Mouse (Mus musculus): ENCODE data around the gene Tbx2. TPM values are rescaled to one million over a fixed set of nuclear protein-coding genes. Genes with fewer than 3 reads are reported as not detected.

Gene Tbx2
- total and polyA plus RNA-seq, 3 experiments: 0.17 TPM; not detected in 2

DNA sequence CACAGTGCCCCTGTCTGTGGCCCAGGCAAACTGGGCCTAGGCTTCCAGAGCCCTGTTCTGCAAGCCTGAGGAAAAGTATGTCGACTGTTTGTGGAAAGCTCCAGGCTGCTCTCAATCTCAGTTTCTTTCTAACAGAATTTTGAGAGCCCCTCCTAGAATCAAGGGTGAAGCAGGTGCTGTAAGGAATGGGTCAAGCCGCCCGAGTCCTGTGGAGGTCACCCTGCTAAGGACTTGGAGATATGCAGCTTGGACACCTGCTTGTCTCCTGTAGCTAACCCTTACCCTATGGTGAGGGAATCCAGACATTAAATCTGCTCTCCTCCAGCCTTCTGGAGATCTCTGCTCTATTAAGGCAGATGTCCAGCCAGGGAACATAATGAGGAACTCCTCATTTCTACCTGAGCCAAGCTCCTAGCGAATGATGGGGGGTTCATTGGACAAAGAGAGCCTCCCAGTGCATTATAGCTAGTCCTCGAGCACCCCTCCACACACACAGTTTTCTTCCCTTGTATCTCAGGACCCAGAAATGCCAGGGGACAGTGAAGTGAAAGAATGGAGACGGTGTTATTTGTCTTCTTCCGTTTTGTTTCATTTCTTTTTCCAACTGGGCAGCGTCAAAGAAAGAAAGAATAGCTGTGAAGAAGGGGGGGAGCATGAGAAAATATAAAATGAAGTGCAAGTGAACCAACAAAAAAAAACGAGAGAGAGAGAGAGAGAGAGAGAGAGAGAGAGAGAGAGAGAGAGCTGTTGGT is 2.8 kb downstream of the Tbx2 start:
- in situ Hi-C loops (cut with MboI; ENCODE audit: low pct_ligation_motif_present, low pct_unique_long_range_greater_than_20kb, low sequenced_read_pairs): no loop called here
- Histone ChIP-seq H3K9ac (ENCODE audit: insufficient read depth, low read depth) (no peak overlapping the region), H3K36me3 (replicated peaks in 1 of 2; ENCODE audit: control insufficient read depth in 1 of 2, insufficient read depth in 1 of 2, low read length in 1 of 2) (no peaks in the 10 kb centered on the region), H3K27me3 (replicated peaks) (peaks cover 8% of the 10 kb centered on the region), H3K9me3 (replicated peaks; ENCODE audit: low read length) (peaks cover 46% of the 10 kb centered on the region), H3K4me2 (ENCODE audit: insufficient read depth, low read depth, poor library complexity, severe bottlenecking) (no peak overlapping the region), H3K79me2 (replicated peaks; ENCODE audit: control insufficient read depth, extremely low read depth, insufficient read depth, poor library complexity, severe bottlenecking) (no peaks in the 10 kb centered on the region), H3K4me1 (ENCODE audit: control insufficient read depth in 1 of 2, insufficient read depth in 2 of 2) (no peaks in the 10 kb centered on the region), H3K4me3 (replicated peaks in 1 of 3; ENCODE audit: low read depth in 2 of 3, low read length in 2 of 3, poor library complexity in 1 of 3) (no peak overlapping the region), H3K27ac (ENCODE audit: insufficient read depth, low read depth) (no peak overlapping the region)
- no peak for DNase-seq (ENCODE audit: extremely low read depth)
- no peak for TF ChIP-seq ETS1 (conservative IDR thresholded peaks at IDR 0.05; ENCODE audit: low read depth, low read length)
- no peak for TF ChIP-seq MAZ (IDR thresholded peaks at IDR 0.05; ENCODE audit: low read depth, low read length)
- no peak for TF ChIP-seq MXI1 (IDR thresholded peaks at IDR 0.05; ENCODE audit: low read depth, low read length)
- no peak for TF ChIP-seq RAD21 (IDR thresholded peaks at IDR 0.05; ENCODE audit: low read depth, low read length)
- no peak for TF ChIP-seq KAT2A (IDR thresholded peaks at IDR 0.05; ENCODE audit: insufficient replicate concordance, low read length)
- no peak for TF ChIP-seq SMC3 (IDR thresholded peaks at IDR 0.05; ENCODE audit: low read depth, low read length)
- no peak for TF ChIP-seq TBP (conservative IDR thresholded peaks at IDR 0.05; ENCODE audit: low read depth, low read length)
- no peak for TF ChIP-seq E2F4 (IDR thresholded peaks at IDR 0.05; ENCODE audit: insufficient replicate concordance, low read depth, low read length)
- no peak for TF ChIP-seq MAX (IDR thresholded peaks at IDR 0.05; ENCODE audit: low read length)
- no peak for TF ChIP-seq MAFK (IDR thresholded peaks at IDR 0.05; ENCODE audit: insufficient replicate concordance, low read length)
- TF ChIP-seq TCF12 (IDR thresholded peaks at IDR 0.05; ENCODE audit: low read depth, low read length): no peak
- TF ChIP-seq NELFE (IDR thresholded peaks at IDR 0.05; ENCODE audit: low read depth, low read length): no peak
- no peak for TF ChIP-seq BHLHE40 (IDR thresholded peaks at IDR 0.05; ENCODE audit: low read depth, low read length)
- TF ChIP-seq RCOR1 (conservative IDR thresholded peaks at IDR 0.05; ENCODE audit: low read depth, low read length): no peak
- no peak for TF ChIP-seq EP300 (IDR thresholded peaks at IDR 0.05; ENCODE audit: low read length)
- dilution Hi-C loops (cut with MboI; ENCODE audit: extremely low pct_ligation_motif_present, extremely low pct_unique_long_range_greater_than_20kb, low sequenced_read_pairs): no loop called here

DNA sequence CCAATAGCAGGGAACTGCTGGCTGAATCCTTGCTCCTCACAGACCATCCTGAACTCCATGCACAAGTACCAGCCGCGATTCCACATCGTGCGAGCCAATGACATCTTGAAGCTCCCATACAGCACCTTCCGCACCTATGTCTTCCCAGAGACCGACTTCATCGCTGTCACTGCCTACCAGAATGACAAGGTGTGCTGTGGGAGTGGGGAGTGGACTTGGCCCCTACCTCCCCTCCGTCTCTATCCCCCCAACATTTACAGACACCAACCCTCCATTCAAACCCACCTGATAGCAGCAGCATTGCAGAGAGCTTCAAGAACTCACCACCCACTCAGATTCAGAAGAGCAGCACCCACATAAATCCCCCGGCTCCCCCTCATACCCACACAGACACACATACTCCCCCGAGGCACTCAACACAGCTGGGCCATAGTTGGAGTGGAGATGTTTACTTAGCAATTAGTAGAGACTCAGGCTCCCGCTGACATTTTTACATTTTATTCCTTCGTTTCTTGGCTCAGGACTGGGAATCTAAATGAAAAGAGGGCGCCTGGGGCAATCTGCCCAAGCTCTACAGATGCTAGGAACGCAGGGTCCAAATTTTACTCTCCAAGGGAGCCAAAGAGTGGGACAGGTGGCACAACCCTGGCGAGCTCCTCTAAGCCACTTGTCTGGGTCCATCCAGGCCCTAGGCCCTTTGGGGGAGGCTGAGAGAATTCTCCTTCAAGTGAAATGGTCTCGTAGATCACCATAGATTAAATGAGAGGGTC is 3.6 kb downstream of the Tbx2 start:
- Histone ChIP-seq H3K9ac (ENCODE audit: insufficient read depth, low read depth) (no peak overlapping the region), H3K27me3 (replicated peaks) (peaks cover 10% of the 10 kb centered on the region), H3K4me2 (ENCODE audit: insufficient read depth, low read depth, poor library complexity, severe bottlenecking) (no peak overlapping the region), H3K4me3 (replicated peaks in 1 of 3; ENCODE audit: low read depth in 2 of 3, low read length in 2 of 3, poor library complexity in 1 of 3) (no peak overlapping the region), H3K79me2 (replicated peaks; ENCODE audit: control insufficient read depth, extremely low read depth, insufficient read depth, poor library complexity, severe bottlenecking) (no peaks in the 10 kb centered on the region), H3K4me1 (ENCODE audit: control insufficient read depth in 1 of 2, insufficient read depth in 2 of 2) (no peaks in the 10 kb centered on the region), H3K36me3 (replicated peaks in 1 of 2; ENCODE audit: control insufficient read depth in 1 of 2, insufficient read depth in 1 of 2, low read length in 1 of 2) (no peaks in the 10 kb centered on the region), H3K9me3 (replicated peaks; ENCODE audit: low read length) (peaks cover 51% of the 10 kb centered on the region), H3K27ac (ENCODE audit: insufficient read depth, low read depth) (no peak overlapping the region)
- TF ChIP-seq MXI1 (IDR thresholded peaks at IDR 0.05; ENCODE audit: low read depth, low read length) (no peak), PAX5 (IDR thresholded peaks at IDR 0.05; ENCODE audit: low read length) (no peak), USF2 (conservative IDR thresholded peaks at IDR 0.05; ENCODE audit: low read depth, low read length) (no peak), ZMIZ1 (IDR thresholded peaks at IDR 0.05; ENCODE audit: low read depth, low read length) (no peak), KAT2A (IDR thresholded peaks at IDR 0.05; ENCODE audit: insufficient replicate concordance, low read length) (no peak), CHD2 (IDR thresholded peaks at IDR 0.05; ENCODE audit: low read length) (no peak), RAD21 (IDR thresholded peaks at IDR 0.05; ENCODE audit: low read depth, low read length) (no peak), NELFE (IDR thresholded peaks at IDR 0.05; ENCODE audit: low read depth, low read length) (no peak), NRF1 (IDR thresholded peaks at IDR 0.05; ENCODE audit: low read depth, low read length) (no peak), ETS1 (conservative IDR thresholded peaks at IDR 0.05; ENCODE audit: low read depth, low read length) (no peak), USF1 (IDR thresholded peaks at IDR 0.05; ENCODE audit: low read depth, low read length) (no peak), MYC (IDR thresholded peaks at IDR 0.05; ENCODE audit: low read depth, low read length) (no peak), CHD1 (IDR thresholded peaks at IDR 0.05; ENCODE audit: low read depth, low read length) (no peak), TCF12 (IDR thresholded peaks at IDR 0.05; ENCODE audit: low read depth, low read length) (no peak), POLR2A (IDR thresholded peaks at IDR 0.05; ENCODE audit: low read depth, low read length) (no peak), TBP (conservative IDR thresholded peaks at IDR 0.05; ENCODE audit: low read depth, low read length) (no peak)
- no peak for DNase-seq (ENCODE audit: extremely low read depth)
- dilution Hi-C loops (cut with MboI; ENCODE audit: extremely low pct_ligation_motif_present, extremely low pct_unique_long_range_greater_than_20kb, low sequenced_read_pairs) (no loop called here), in situ Hi-C loops (cut with MboI; ENCODE audit: low pct_ligation_motif_present, low pct_unique_long_range_greater_than_20kb, low sequenced_read_pairs) (no loop called here)
